Mouse (Mus musculus) gastrocnemius, adult 18-20 months (tissue): ENCODE results near the gene Gpr162. TPM values are rescaled to one million over a fixed set of nuclear protein-coding genes. Genes with fewer than 3 reads are reported as not detected.

ENCODE experiments used
- DNase-seq: peaks from one replicate; pipeline ENCODE4 v3.0.0; 2021; ENCODE audit warnings: low spot score
- total RNA-seq, 2 experiments: library from RNA; stranded (reverse); gene quantifications; 2 replicates each; pipeline ENCODE4 v1.2.3; 2021

The Gpr162 gene
- total RNA-seq, 2 experiments from 2014 or later: 0.09 to 0.21 TPM

DNA sequence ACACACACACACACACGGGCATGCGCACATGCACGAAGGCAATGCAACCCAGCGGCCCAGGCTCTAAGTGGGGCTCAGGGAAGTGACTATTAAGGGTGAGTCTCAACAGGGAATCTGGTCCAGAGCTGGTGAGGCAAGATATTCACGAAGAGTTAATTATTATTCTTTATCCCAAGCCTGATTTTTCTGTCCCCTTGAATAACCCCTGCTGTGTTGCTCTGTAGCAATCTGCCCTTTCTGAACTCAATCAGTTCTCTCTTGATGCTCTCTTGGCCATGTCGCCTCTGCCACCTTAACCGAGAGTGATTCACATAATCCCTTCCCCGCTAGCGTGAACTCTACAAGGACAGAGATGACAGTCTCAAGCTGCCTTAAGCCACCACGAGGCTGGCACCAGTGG is 19.6 kb upstream of the Gpr162 start:
- DNase-seq: no peak

DNA sequence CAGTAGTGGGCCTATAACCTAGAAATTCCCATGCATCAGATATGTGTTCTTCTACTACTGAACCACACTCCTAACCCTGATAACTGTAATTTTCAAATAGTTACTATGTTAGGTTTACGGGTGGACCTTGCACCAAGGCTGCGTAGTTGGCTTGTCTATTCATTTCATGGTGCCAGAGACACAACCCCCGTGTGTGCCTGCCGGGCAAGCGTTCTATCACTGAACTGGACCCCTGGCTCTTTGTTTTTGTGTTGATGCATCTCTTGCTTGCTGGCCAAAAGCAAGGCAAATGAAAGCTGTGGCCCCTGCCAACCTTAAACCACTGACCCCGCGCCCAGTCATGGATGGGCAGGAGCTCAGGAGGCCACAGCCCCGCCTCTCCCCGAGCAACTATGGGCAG is 18.0 kb upstream of the Gpr162 start:
- DNase-seq: no peak

DNA sequence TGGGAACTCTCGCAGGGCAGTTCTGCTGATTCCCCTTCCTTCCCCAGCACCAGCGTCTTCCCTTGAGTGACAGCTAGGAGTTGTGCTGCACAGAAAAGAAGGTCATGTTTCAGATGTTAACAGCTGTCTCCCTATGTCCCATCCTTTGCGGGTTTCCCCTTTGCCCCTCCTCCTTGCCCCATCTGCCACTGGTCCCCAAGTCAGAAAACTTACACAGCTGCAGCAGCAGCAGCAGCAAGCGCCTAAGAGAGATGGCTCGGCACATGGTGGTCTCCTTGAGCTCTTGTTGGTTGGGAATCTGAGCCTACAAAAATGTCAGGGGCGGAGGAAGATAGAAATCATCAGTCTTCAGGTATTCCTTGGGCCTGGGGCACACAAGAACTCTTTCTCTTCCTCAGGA is 15.6 kb upstream of the Gpr162 start:
- DNase-seq: no peak

DNA sequence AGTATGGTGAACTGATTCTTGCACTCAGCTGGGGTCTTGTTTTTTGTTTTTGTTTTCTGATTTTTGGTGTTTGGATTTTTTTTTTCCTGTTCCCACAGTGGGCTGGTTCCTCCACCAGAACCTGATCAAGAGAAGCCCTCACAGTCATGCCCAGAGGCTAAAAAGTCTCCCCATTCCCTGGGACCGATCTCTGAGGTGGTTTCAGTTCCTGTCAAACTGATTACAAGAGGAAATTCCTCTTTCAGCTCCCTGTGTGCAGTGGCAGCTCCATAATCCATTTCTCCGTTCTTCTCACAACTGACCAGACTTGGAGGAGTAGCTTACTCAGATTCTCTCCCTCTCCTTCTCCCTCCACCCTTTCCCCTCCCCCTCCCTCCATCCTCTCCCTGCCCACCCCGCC is 10.6 kb upstream of the Gpr162 start:
- no peak for DNase-seq

DNA sequence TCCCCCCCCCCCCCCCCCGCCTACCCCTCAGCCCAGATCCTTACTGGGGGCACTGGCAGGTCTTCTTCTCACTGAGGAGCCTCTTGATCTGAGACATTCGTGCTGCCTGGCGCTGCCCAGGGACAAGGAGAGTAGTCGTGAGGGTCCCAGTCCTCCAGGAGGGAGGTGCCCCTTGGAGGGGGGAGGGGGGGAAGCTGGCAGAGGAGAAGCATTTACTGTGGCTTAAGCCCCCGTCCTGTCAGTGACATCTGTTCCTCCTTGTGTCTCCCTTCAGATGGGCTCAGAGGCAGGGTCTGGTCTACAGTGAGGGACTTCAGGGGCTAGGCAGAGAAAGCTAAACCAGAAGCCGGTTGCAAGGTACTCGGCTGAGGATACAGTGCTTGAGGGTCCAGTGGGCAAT is 2.8 kb upstream of the Gpr162 start:
- no peak for DNase-seq

DNA sequence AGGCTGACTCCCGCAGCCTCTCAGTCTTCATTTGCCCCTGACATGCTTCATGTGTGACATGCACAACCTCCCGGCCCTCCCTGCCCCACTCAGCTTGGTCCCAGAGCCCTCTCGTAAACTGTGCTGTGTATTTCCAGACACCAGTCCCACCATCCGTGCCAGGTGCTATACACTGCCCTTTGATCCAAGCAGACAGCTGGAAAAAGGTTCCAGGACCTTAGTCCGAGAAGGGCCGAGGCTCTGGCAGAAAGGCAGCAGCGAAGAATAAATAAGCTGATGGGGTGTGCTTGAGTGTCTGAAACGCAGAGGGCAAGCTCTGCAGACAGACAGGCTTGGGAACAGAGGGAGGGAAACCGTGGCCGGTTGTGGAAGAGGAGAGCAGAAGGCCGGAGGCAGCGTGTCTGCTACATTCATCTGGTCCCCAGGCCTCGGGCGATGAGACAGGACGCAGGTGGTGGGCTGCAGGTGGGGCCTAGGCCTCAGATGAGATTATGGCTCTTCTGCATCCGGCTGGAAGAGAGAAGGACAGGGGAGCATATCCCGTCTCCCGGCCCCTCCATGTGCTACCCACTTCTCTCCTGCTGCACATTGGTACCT is 2.1 kb upstream of the Gpr162 start:
- DNase-seq: no peak

DNA sequence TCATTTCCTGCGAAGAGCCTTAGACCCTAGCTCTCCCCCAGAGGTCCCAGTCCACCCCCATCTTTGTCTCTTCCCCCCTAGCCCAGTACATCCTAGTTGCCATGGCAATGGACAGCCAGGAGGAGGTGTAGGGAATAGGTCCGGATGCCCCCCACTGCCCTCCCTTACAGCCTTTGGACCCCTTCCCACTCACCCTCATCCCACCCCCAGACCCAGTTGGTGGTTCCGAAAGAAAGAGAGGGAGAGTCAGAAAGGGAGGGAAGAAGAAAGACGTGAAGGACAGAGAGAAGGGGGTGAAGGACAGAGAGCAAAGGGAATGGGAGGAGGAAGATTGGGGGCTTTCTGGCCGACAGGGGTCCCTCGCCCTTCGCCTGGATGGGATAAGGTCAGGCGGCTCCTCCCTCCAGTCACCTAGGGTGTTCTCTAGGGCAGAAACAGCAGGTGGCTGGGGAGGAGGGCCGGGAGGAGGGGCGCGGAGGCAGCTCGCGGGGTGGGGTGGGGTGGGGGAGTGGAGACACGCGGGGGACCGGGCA is 592 bp downstream of the Gpr162 start:
- DNase-seq: no peak

DNA sequence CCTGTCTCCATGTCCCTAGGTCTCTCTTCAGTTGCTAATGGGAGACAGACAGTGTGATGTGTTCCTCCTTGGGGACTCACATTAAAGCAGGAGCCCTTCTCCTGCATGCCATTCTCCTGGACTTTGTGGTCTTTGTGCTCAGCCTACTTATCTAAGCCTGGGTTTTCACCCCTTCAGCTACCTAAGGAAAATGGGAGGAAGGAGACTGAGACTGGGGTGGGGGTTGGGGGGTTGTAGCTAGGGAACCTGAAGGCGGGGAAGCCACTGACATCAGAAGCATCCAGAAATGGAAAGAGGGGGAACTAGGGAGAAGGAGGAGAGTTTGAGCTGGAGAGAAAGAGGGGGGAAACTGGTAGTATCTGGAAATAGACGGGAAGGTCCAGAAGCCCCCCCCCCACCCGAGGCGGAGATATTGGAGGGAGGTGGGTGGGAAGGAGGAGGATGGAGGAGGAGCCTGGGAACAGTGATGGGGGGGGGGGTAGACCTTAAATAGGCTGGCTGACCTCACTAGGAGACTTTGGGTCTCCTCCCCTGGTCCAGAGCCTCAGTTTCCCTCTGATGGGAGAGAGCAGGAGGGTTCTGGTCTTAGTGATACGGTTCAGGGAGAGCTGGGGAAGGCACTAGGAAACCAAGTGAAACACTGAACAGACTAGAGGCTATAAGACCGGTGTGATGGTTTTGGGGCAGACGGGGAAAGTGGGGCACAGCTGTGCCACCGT is 1.2 kb downstream of the Gpr162 start:
- DNase-seq: no peak

DNA sequence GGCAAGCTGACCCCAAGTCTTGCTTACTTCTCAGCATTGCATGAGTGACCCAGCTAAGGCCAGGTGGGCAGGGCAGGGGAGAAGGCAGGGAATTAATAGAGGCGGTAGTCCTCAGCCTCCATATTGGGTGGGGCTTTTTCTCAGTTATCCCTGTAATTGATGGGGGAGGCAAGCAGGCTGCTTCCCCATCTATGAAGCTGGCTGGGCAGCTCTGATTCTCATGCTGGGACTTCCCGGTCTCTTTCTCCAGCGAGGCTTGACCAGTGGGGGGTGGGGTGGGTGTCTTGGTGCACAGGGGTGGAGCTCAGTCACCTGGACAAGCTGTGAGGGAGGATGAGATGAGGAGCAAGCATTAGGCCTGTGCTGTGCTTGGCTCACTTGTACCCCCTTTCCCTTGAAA is 2.0 kb downstream of the Gpr162 start:
- no peak for DNase-seq

DNA sequence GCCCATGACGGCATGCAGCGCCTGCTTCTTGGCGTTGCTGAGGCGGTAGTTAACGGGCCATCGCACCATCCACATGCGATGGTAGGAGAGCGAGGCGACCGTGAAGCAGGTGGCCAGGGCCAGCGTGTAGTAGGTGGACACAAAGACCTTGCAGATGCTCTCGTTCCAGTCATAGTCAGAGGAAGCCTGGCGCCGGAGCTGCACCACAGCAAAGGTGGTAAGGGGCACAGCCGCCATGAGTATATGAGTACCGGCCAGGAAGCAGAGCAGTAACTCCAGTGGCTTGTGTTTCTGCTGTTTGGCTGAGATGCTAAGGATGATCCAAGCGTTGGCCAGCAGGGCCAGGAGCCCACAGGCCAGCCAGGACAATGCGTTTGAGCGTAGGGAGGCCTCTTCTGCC is 2.5 kb downstream of the Gpr162 start:
- DNase-seq: no peak

DNA sequence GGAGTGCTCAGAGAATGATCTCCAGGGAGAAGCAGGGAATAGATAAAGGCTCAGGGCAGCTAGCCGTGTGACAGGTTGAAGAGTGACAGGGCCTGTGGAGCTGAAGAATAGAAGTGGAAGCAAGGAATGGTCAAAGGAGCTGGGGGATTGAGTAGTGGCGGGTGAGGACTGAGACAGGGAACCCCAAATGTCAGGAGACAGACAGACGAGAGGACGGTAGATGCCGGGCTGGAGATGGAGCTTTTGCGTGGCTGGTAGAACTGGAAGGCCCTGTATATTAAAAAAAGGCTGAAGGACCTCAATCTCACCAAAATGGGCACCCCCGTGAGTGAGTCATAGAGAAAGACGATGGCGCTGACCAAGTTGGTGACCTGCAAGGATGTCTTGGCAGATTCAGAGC is 3.3 kb downstream of the Gpr162 start:
- no peak for DNase-seq

DNA sequence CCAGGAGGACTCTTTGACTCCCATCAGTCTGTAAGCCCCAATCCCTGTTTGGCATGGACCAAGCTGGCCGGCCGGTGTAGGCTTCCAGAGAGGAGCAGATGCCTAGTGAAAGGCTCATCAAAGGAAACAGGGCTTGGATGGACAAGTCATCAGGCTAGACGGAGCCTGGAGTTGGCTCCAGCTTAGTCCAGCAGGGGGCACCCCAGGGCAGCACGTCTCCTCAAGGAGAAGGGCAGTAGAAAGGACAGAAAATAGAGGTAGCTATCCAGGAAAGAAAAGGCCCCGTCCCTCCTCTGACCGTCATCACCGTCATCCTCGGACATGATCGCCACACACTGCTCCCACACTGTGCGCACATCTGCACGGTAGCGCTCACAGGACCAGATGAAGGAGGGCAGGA is 4.1 kb downstream of the Gpr162 start:
- peak; percentile 87 for DNase-seq

DNA sequence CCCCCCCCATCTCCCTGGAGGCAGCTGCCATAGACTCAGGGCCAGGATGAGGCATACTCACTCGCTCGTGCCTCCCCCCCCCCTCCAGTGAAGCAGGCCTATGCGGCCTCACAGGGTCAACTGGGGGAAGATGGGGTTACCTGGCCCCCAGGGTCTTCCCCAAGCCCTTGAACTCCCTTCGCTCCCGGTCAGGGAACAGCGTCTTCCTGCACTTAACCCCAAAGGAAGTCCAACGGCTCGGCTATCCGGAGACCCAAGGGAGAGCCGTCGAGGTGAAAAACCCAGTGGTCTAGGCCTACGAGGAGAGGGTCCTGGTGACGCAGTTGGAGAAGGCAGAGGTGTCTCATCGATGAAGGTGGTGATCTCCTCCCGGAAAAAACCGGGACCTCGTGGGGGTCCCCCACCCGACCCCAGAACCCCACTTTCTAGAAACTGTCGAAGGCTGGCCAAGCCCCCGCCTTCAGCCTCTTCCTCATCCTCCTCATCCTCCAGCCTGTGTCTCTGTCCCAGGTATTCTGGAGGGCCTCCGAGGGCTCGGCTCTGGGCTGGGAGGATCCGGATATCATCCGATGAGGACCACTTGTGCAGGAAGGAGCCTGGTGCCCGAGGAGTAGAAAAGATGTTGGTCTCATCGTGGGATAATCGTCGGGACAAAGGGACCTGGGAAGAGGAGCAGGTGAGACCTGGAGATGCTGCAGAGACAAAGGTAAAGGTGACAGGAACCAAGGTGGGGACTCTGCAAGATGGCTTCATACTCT is 5.0 kb downstream of the Gpr162 start:
- DNase-seq: no peak

DNA sequence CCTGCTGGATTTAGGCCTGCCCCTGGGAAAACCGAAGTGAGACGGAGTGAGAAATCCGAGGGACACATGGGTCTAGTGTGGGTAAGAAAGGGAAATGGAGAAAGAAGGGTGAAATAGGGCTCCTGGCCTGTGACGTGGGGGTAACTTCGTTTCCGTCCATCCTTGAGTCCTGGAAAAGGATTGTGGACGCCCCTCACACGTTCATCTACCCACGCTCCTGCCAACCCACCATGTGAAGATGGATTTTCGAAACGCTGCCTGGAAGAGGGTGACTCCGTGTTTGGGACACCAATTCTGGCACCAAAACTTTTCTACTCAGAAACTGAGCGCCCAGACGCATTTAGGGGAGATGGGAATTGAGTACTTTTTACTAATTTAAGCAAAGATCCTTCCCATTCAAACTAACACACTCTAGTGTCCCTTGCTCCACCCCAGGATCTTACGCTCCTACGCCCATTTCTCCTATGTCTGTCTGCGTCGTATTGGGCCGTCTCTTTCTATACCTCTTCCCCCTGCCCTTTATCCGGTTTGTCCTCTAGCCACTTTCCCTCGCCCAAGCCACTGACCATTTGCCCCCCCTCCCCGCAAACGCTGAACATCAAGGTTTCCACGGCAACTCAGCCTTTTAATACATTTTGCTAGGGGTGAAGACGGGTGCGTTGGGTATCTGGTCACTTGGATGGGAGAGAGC is 5.8 kb downstream of the Gpr162 start:
- no peak for DNase-seq

DNA sequence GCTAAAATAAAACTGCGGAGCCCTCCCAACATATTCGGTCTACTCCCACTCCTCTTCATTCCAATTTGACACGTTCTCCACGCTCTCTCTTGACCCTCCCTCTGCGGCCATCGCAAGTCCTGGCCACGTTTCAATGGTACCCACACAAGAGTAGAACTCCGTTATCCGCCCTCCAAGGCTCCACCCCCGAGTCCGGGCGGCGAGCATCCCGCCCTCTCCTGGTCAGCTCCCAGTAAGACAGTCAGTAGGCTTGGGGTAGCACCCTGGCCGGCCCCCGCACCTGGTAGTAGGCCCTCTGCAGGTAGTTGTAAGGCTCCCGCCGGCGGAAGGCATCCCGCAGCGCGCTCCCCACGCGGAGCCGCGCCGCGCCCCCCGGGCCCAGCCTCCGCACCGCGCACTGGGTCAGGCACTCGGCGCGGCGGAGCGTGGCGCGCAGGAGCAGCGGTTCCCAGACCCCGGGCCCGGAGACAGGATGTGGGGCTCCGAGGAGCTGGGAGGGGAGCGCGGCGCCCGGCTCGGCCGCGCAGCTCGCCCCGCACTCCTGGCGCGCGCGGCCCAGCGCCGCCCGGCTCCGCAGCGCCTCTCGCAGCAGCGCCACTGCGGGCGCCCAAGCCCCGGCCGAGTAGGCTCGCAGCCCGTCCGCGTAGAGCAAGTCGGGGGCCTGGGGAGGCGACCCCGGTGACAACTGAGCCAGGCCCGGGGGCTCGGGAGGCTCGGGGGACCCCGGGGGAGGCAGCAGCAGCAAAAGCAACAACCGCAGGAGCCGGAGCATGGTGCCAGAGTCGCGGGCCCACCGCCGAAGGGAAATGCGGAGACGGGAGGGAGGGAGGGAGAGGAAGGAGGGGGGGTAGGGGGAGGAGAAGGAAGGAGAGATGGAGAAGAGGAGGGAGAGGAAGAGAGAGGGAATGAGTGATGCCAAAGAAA is 6.6 kb downstream of the Gpr162 start, which contains the start of gene P3h3:
Gene P3h3, minus strand, starts transcription at position 837 of the 924 bp plus-strand sequence.
- DNase-seq: peak; percentile 77

DNA sequence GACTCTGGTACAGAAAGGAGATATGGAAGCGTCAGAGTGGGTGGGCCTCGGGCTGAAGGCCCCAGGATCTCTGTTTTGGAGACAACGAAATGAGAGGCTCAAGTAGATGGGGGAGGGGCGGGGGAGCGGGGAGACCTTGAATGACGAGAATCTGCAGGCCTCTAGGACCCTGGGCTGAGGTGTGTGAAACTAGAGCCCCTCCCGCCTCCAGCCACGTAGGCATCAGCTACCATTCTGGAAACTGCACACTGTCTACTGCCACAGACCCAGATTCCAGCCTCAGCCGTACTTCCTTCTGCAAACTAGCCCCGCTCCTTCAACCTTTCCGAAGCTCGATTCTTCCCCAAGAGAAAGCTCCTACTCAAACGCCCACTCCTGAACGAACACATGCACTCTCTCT is 7.5 kb downstream of the Gpr162 start:
- DNase-seq: no peak

DNA sequence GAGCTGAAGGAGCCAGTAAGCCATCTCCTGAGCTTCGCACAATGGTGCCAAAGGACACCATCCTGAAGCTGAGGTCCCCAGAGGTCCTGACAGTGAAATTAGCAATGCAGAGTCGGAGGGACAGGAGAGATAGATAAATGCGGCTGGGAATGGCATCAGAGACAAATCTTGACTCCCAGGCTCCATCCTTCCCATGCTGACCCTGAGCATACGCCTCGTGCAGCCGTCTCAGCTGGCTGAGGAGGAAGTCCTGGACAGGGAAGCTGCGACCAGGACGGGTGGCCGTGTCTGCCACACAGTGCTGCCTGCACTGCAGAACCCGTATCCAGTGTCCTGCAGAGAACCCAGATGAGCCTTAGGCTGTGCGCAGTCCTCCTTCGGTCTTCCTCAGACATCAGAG is 9.1 kb downstream of the Gpr162 start:
- no peak for DNase-seq

DNA sequence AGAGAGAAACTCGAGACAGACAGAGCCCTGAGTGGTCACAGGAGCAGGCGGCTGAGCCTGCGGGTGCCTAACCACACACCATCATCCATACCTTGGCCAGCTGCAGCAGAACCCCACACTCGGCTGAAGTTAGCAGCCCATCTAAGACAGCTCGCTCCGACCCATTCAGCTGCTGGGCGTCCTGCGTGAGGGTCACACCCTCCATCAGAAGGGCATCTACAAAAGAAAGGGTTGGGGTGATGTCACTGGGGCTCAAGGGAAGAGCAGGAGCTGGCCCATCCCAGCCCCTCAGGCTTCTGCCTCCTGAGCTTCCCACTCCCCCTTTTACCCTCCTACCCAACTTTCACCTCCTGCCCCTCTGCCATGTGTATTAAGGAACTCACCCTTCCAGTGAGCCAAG is 13.2 kb downstream of the Gpr162 start:
- DNase-seq: no peak

DNA sequence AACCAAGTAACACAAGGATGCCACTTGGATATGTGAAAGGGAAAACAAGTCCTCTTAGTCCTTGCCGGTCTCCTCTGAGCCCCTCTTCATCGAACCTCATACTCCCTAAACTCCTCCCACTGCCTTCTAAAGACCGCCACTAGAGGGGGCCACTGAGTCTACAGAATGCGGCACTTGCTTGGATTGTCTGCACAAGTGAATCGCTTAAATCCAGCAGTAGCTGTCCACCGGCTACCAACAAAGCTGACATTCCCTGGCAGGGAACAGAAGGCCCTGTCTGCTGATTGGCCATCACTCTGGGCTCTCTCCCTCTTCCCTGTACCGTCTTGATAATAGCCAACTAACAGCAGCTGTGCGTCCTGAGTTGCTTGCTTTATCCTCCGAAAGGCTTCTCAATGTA is 16.5 kb downstream of the Gpr162 start:
- peak; percentile 91 for DNase-seq

DNA sequence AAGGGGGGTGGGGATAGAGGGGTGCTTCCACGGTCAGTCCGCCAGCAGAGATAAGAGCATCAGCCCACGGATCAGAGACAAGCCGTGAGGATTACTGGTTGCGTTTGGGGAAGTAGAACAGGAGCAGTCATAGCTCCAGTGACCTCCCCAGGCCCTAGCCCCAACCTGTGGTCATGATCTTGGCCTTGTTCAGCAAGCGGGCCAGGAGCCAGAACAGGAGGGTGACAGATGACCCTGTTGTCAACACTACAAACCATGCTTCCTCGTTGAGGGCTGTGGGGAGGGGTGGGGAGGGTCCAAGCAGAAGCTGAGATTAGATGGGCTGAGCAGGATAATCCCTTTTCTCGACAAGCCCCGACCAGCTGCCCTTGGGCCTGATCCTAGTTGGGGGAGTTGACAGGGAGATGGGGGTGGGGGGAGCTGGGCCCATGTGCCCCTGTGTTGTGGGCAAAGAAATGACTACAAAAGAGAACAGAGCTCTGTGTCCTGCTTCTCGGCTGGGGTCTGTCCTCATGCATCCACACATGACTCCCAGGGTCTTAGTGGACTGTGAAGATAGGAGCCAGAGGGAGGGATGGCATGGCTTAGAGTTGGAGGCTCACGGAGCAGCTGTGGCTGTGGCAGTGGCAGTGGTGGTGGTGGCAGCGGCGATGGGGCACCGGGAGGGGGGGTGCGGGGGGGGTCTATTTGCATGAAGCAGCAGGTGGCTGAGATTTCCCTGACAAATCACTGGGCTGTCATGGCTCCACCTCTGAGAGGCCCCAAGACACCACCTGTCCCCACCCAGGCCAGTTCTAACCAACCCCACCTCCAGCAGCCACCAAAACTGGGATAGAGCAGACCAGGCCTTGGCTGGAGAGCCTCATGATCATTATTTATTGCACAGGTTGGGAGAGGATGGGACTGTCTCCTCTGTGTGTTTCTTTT is 23.3 kb downstream of the Gpr162 start, which contains the start of gene Gnb3:
Gene Gnb3, minus strand, starts transcription at position 35 of the 927 bp plus-strand sequence.
- no peak for DNase-seq
